Mouse (Mus musculus) MEL (cell line): ENCODE data around the gene Gm38431.

Source experiments
- EP300 ChIP-seq, 2 experiments: IDR thresholded peaks; 2 replicates each; pipeline ENCODE4 v1.6.1; 2011; ENCODE audit warnings: improper control_type of control experiment in 2 of 2, low read length in 2 of 2, low read depth in 1 of 2, mild to moderate bottlenecking in 1 of 2
- ETS1 ChIP-seq: IDR thresholded peaks from 2 replicates; pipeline ENCODE4 v1.6.1; 2012; ENCODE audit warnings: low read depth, mild to moderate bottlenecking, inconsistent platforms, low read length, improper control_type of control experiment, moderate library complexity
- GATA1 ChIP-seq: IDR thresholded peaks from 2 replicates; pipeline ENCODE4 v1.6.1; 2011; ENCODE audit warnings: low read depth, low read length, improper control_type of control experiment
- POLR2A ChIP-seq, 2 experiments: IDR thresholded peaks; 2 replicates each; pipeline ENCODE4 v1.6.1; 2011 to 2012; ENCODE audit warnings: low read length in 2 of 2, mild to moderate bottlenecking in 2 of 2, control low read depth in 1 of 2, improper control_type of control experiment in 1 of 2, low read depth in 1 of 2, moderate library complexity in 1 of 2; ENCODE audit not compliant: control insufficient read depth in 1 of 2, insufficient read depth in 1 of 2, poor library complexity in 1 of 2
- POLR2AphosphoS5 ChIP-seq: IDR thresholded peaks from 2 replicates; pipeline ENCODE4 v1.6.1; 2012; ENCODE audit warnings: low read depth, borderline replicate concordance, mild to moderate bottlenecking, inconsistent platforms, low read length, moderate library complexity, mixed read lengths

DNA sequence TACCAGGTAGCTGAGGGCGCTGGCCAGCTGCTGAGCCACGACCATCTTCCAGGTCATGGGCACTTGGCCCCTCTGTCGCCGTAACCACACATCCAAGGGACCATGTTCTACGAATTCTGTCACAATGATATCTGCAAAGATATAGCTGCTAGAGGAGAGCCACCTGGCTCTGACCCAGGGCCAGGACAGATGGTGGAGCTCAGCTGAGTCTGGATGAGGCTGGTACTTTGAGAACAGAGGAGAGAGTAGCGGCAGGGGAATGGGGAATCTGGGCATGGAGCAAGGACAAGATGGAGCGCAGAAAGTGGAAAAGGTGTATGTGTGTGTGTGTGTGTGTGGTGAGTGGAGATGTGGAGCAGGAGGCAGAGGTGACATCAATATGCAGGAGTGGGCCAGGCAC is 22.4 kb upstream of the Gm38431 start:
- TF ChIP-seq GATA1, result no peak
- no peak for TF ChIP-seq ETS1
- no peak for TF ChIP-seq EP300 (IDR thresholded peaks at IDR 0.05; ENCODE audit: low read depth in 1 of 2, low read length in 2 of 2)
- no peak for TF ChIP-seq POLR2AphosphoS5
- TF ChIP-seq POLR2A (IDR thresholded peaks at IDR 0.05; ENCODE audit: control insufficient read depth in 1 of 2, insufficient read depth in 1 of 2, low read depth in 1 of 2, low read length in 2 of 2, poor library complexity in 1 of 2), result no peak; a peak in 1 of 4 replicates
